Mouse (Mus musculus): ENCODE results near the gene Tnp1. TPM values are rescaled to one million over a fixed set of nuclear protein-coding genes. Genes with fewer than 3 reads are reported as not detected.

Gene Tnp1
- polyA plus RNA-seq, 1 experiment from 2014 or later: not detected

GRCm38 (mm10) chr1:73001961-73002360 is 13.7 kb downstream of the Tnp1 start:
- no peak overlapping the region for H3K4me3 ChIP-seq
- H3K4me2 ChIP-seq: no peak overlapping the region
- no peaks in the 10 kb centered on the region for H3K9me3 ChIP-seq
- no peak overlapping the region for H3K9ac ChIP-seq
- 0 out of 2 replicates have a peak, but pooled peaks cover 5% of the 10 kb centered on the region for H3K4me1 ChIP-seq
- no peaks in the 10 kb centered on the region for H3K36me3 ChIP-seq
- H3K27me3 ChIP-seq: no peaks in the 10 kb centered on the region
- no peak for ATAC-seq (ENCODE audit: borderline replicate concordance, extremely low read depth, low FRiP score, low TSS enrichment)
- no peak overlapping the region for H3K27ac ChIP-seq
- 71% methylated on average over 5 of the region's 5 CpGs for WGBS

- H3K9ac ChIP-seq: no peak overlapping the region
- H3K27ac ChIP-seq: no peak overlapping the region
- H3K4me2 ChIP-seq: no peak overlapping the region
- H3K36me3 ChIP-seq: no peaks in the 10 kb centered on the region
- no peaks in the 10 kb centered on the region for H3K27me3 ChIP-seq
- 0 out of 2 replicates have a peak, but pooled peaks cover 5% of the 10 kb centered on the region for H3K4me1 ChIP-seq
- no peak for ATAC-seq (ENCODE audit: borderline replicate concordance, extremely low read depth, low FRiP score, low TSS enrichment)
- no peaks in the 10 kb centered on the region for H3K9me3 ChIP-seq
- H3K4me3 ChIP-seq: no peak overlapping the region
- 89% methylated on average over 5 of the region's 5 CpGs for WGBS
These were observed 20.8 kb downstream of the Tnp1 start for GRCm38 (mm10) chr1:72994751-72995528.

GRCm38 (mm10) chr1:72992944-72993464 is 22.7 kb downstream of the Tnp1 start:
- Histone ChIP-seq H3K4me1 (no peaks in the 10 kb centered on the region), H3K36me3 (no peaks in the 10 kb centered on the region), H3K27me3 (no peaks in the 10 kb centered on the region), H3K9me3 (no peaks in the 10 kb centered on the region), H3K4me2 (no peak overlapping the region), H3K9ac (no peak overlapping the region), H3K27ac (no peak overlapping the region), H3K4me3 (no peak overlapping the region)
- 81% methylated on average over 2 of the region's 2 CpGs for WGBS
- ATAC-seq (ENCODE audit: borderline replicate concordance, extremely low read depth, low FRiP score, low TSS enrichment): no peak

DNA sequence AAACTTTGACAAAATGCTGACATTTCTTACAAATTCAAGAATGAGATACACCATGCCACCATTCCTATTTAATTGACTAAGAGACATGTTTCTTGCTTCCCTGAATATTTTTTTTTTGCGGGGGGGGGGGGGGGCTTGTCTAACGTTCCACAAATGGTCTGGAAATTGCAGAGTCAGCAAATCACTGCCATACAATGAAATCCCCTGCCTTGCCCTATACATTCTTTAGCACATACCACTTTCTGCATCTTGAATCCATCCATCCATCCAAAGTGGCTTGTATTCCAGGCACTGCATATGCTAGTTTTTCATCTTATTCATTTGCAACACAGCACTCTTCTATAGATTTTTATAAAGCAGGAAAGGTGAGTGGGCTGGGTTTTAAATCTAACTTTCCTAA is 23.5 kb downstream of the Tnp1 start:
- WGBS: 43% methylated on average over 2 of the region's 2 CpGs
- H3K27ac ChIP-seq: no peak overlapping the region
- no peaks in the 10 kb centered on the region for H3K9me3 ChIP-seq
- H3K4me1 ChIP-seq: no peaks in the 10 kb centered on the region
- H3K9ac ChIP-seq: no peak overlapping the region
- no peak for ATAC-seq (ENCODE audit: borderline replicate concordance, extremely low read depth, low FRiP score, low TSS enrichment)
- no peak overlapping the region for H3K4me3 ChIP-seq
- no peaks in the 10 kb centered on the region for H3K36me3 ChIP-seq
- no peak overlapping the region for H3K4me2 ChIP-seq
- H3K27me3 ChIP-seq: no peaks in the 10 kb centered on the region

- H3K4me2 ChIP-seq: no peak overlapping the region
- H3K9me3 ChIP-seq: no peaks in the 10 kb centered on the region
- no peaks in the 10 kb centered on the region for H3K27me3 ChIP-seq
- H3K27ac ChIP-seq: no peak overlapping the region
- H3K4me3 ChIP-seq: no peak overlapping the region
- WGBS: 80% methylated on average over 3 of the region's 3 CpGs
- no peaks in the 10 kb centered on the region for H3K36me3 ChIP-seq
- H3K4me1 ChIP-seq: no peaks in the 10 kb centered on the region
- no peak overlapping the region for H3K9ac ChIP-seq
- ATAC-seq (ENCODE audit: borderline replicate concordance, extremely low read depth, low FRiP score, low TSS enrichment): no peak
These were observed 26.8 kb downstream of the Tnp1 start for GRCm38 (mm10) chr1:72988904-72989303.

- H3K4me1 ChIP-seq: no peaks in the 10 kb centered on the region
- H3K36me3 ChIP-seq: no peaks in the 10 kb centered on the region
- no peaks in the 10 kb centered on the region for H3K27me3 ChIP-seq
- no peak overlapping the region for H3K4me2 ChIP-seq
- ATAC-seq (ENCODE audit: borderline replicate concordance, extremely low read depth, low FRiP score, low TSS enrichment): no peak
- H3K27ac ChIP-seq: no peak overlapping the region
- WGBS: 68% methylated on average over 4 of the region's 4 CpGs
- no peak overlapping the region for H3K4me3 ChIP-seq
- no peak overlapping the region for H3K9ac ChIP-seq
- H3K9me3 ChIP-seq: no peaks in the 10 kb centered on the region
These were observed 29.0 kb downstream of the Tnp1 start for GRCm38 (mm10) chr1:72986715-72987114.

GRCm38 (mm10) chr1:72978956-72979355 is 36.8 kb downstream of the Tnp1 start:
- WGBS: 56% methylated on average over 9 of the region's 9 CpGs
- H3K27me3 ChIP-seq: no peaks in the 10 kb centered on the region
- ATAC-seq (ENCODE audit: borderline replicate concordance, extremely low read depth, low FRiP score, low TSS enrichment): no peak

GRCm38 (mm10) chr1:72974226-72974625 is 41.5 kb downstream of the Tnp1 start:
- H3K4me1 ChIP-seq: peaks cover 11% of the 10 kb centered on the region
- H3K9ac ChIP-seq: no peak overlapping the region
- H3K4me3 ChIP-seq: no peak overlapping the region
- no peak overlapping the region for H3K27ac ChIP-seq
- H3K4me2 ChIP-seq: no peak overlapping the region
- no peaks in the 10 kb centered on the region for H3K27me3 ChIP-seq
- no peak for ATAC-seq (ENCODE audit: borderline replicate concordance, extremely low read depth, low FRiP score, low TSS enrichment)
- H3K9me3 ChIP-seq: no peaks in the 10 kb centered on the region
- H3K36me3 ChIP-seq: no peaks in the 10 kb centered on the region

More at GRCm38 (mm10) chr1:72978956-72979355, 36.8 kb downstream of the Tnp1 start:
- no peak overlapping the region for H3K4me3 ChIP-seq
- no peaks in the 10 kb centered on the region for H3K9me3 ChIP-seq
- no peaks in the 10 kb centered on the region for H3K36me3 ChIP-seq
- H3K4me1 ChIP-seq: no peaks in the 10 kb centered on the region
- no peak overlapping the region for H3K27ac ChIP-seq
- no peak overlapping the region for H3K9ac ChIP-seq
- H3K4me2 ChIP-seq: no peak overlapping the region

DNA sequence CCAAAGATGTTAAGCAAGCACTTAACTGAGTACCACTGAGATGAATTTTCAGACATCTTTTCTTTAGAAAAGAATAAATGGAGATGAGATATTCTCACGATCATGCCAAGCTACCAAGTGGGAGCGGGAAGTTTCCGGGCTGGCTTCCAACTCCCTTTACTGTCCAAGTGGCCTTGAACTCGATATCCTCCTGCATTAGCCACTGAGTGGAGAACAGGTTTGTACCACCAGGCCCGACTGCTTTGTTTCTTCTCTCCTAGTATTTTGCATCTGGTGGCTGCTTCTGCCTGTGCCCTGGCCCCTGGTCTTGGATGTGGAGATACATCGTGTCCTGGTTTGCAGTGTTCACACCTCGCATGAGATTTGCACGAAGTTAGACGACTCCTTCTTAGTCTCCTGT is 45.2 kb downstream of the Tnp1 start:
- Histone ChIP-seq H3K4me1 (peaks cover 18% of the 10 kb centered on the region), H3K4me3 (no peak overlapping the region), H3K4me2 (no peak overlapping the region), H3K36me3 (no peaks in the 10 kb centered on the region), H3K9me3 (no peaks in the 10 kb centered on the region), H3K27me3 (no peaks in the 10 kb centered on the region), H3K27ac (no peak overlapping the region), H3K9ac (no peak overlapping the region)
- ATAC-seq (ENCODE audit: borderline replicate concordance, extremely low read depth, low FRiP score, low TSS enrichment): no peak
- WGBS: 65% methylated on average over 9 of the region's 9 CpGs

DNA sequence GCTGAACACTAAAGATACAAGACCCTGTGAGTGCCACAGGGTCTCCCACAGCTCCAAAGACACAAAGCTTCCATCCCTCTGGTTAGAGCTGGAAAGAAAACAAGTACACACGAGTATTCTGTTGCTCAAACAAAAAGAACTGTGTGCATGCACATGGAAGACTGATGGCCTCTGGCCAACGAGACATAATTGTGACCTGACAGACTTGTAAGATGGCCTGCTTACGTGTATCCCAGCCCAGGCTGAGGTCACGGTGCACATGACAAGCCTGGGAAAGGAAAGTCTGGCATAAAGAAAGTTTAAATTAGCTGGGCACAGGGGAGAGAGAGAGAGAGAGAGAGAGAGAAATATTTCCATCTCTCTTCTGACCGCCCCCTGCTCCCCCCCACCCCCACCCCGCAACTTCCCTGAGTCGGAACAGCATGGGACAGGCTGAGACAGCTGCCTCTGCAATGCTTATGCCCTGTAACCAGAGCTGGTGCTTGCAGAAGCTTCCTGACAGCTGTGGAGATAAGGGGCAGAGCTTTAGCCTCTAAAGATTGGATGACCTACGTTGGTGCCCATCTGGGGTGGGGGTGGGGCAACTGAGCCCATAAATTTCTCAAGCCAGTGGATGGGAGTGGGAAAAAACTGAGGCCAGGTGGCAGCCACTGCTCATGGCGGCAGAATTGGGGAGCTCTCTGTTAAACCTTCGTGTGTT is 46.4 kb downstream of the Tnp1 start:
- Histone ChIP-seq H3K4me2 (peak overlapping the region; percentile 16; the same call in 1 of the 2 replicates), H3K9ac (no peak overlapping the region), H3K36me3 (no peaks in the 10 kb centered on the region), H3K4me1 (peaks cover 18% of the 10 kb centered on the region), H3K27ac (peak overlapping the region; percentile 53), H3K27me3 (no peaks in the 10 kb centered on the region), H3K4me3 (no peak overlapping the region), H3K9me3 (no peaks in the 10 kb centered on the region)
- peak; percentile 91; the same call in 1 of the 2 replicates for ATAC-seq (ENCODE audit: borderline replicate concordance, extremely low read depth, low FRiP score, low TSS enrichment)
- 8% methylated on average over 10 of the region's 10 CpGs for WGBS

DNA sequence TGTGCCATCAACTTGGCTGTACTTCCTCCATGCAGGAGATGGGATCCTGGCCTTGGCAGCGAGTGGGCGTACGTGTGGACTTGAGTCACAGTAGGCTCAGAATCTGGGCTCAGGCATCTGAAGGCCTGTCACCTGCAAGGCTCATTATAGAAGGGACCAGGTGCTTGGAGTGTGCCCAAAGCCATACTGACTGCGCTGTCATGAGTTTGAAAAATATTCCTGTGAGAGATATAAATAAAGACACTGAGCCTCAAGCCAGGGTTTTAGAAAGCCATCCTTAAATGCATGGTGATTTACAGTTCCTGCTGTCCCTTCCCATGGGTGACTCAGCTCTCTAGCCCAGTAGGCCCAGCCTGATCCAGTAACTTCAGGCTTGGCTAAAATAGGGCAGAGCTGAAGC is 49.3 kb downstream of the Tnp1 start:
- H3K9me3 ChIP-seq: no peaks in the 10 kb centered on the region
- H3K27me3 ChIP-seq: no peaks in the 10 kb centered on the region
- 85% methylated on average over 4 of the region's 4 CpGs for WGBS
- H3K36me3 ChIP-seq: no peaks in the 10 kb centered on the region
- no peak for ATAC-seq (ENCODE audit: borderline replicate concordance, extremely low read depth, low FRiP score, low TSS enrichment)
- H3K27ac ChIP-seq: no peak overlapping the region
- H3K4me2 ChIP-seq: no peak overlapping the region
- H3K9ac ChIP-seq: no peak overlapping the region
- no peak overlapping the region for H3K4me3 ChIP-seq
- peaks cover 26% of the 10 kb centered on the region for H3K4me1 ChIP-seq
